15 mouse cellular contexts compared by ENCODE assay signal in genomic region chr10:121496616-121497015, GRCm38 (mm10). TPM values are rescaled to one million over a fixed set of nuclear protein-coding genes. Genes with fewer than 3 reads are reported as not detected.
A peak's percentile ranks its signal among the peaks of the same experiment; 100 is the strongest.
DNase-seq lines count a peak whose midpoint lies in the region; ATAC-seq and TF ChIP-seq lines count a peak whose summit lies in the region.
"Had no signal": no experiment of that assay in that cellular context is flagged by ENCODE, and none has a peak within 500 bp of the region (broad histone marks: within the 10 kb centered on the region; RNA-seq: fewer than 3 reads in every experiment).

No protein-coding gene starts in this region.

- peak; percentile 95 for DNase-seq in heart, adult 11 months
- DNase-seq in heart, embryonic 10.5 days (ENCODE audit: low spot score), result no peak
- DNase-seq in lung, adult 18-20 months, result peak; percentile 51 to 75
- no peak for DNase-seq in lung, adult 2 months
- DNase-seq in naive thymus-derived CD4-positive, alpha-beta T cell, adult 2 months (ENCODE audit: low read depth), result peak; percentile 56
- DNase-seq in retina, embryonic 14.5 days (ENCODE audit: low spot score), result no peak
- DNase-seq in frontal cortex, postnatal 10 days (ENCODE audit: low spot score in 2 of 2), result no peak
- DNase-seq: cerebellum, adult 11-12 months; gastrocnemius, adult 2 months; right cerebral cortex, adult 18-20 months had no signal

- ATAC-seq in lung, embryonic 16.5 days (ENCODE audit: low read depth), result peak; percentile 41
- ATAC-seq: midbrain, embryonic 16.5 days had no signal

- WGBS in heart, embryonic 10.5 days, result 72% methylated on average over 7 of the region's 7 CpGs
- WGBS in lung, adult 2 months, result 39% methylated on average over 7 of the region's 7 CpGs
- 49% methylated on average over 7 of the region's 7 CpGs for WGBS in lung, embryonic 16.5 days

- no peaks in the 10 kb centered on the region for H3K36me3 ChIP-seq in heart, embryonic 10.5 days
- no peaks in the 10 kb centered on the region for H3K36me3 ChIP-seq in lung, embryonic 16.5 days (ENCODE audit: control insufficient read depth, insufficient read depth, low read length)
- H3K36me3 ChIP-seq: G1E; hindbrain, embryonic 10.5 days had no signal

- H3K27me3 ChIP-seq in heart, embryonic 10.5 days (ENCODE audit: insufficient read depth, poor library complexity, severe bottlenecking), result no peaks in the 10 kb centered on the region
- no peaks in the 10 kb centered on the region for H3K27me3 ChIP-seq in lung, embryonic 16.5 days (ENCODE audit: control insufficient read depth, insufficient read depth, low read depth, low read length)

- no peak overlapping the region for H3K4me3 ChIP-seq in heart, embryonic 10.5 days
- no peak overlapping the region for H3K4me3 ChIP-seq in lung, adult 2 months (replicated peaks; ENCODE audit: extremely low read depth, low read depth, low read length)
- H3K4me3 ChIP-seq in lung, embryonic 16.5 days (ENCODE audit: low read length), result no peak overlapping the region
- H3K4me3 ChIP-seq: gastrocnemius, adult 2 months; hindbrain, embryonic 10.5 days; left cerebral cortex, adult 2 months had no signal

- H3K9ac ChIP-seq in lung, embryonic 16.5 days (ENCODE audit: low read length), result no peak overlapping the region

- no peak overlapping the region for H3K27ac ChIP-seq in heart, embryonic 10.5 days
- peak overlapping the region; percentile 91 for H3K27ac ChIP-seq in lung, embryonic 16.5 days (ENCODE audit: low read length)
- H3K27ac ChIP-seq: gastrocnemius, adult 2 months; hindbrain, embryonic 10.5 days; left cerebral cortex, adult 2 months had no signal

- TF ChIP-seq CTCF in lung, adult 2 months (IDR thresholded peaks at IDR 0.05; ENCODE audit: insufficient read depth, low read length), result no peak

- H3K9me3 ChIP-seq in heart, embryonic 10.5 days, result no peaks in the 10 kb centered on the region
- H3K9me3 ChIP-seq in lung, embryonic 16.5 days (ENCODE audit: control insufficient read depth, low read length), result no peaks in the 10 kb centered on the region
- H3K9me3 ChIP-seq: G1E; hindbrain, embryonic 10.5 days had no signal

- TF ChIP-seq POLR2A in lung, adult 2 months (IDR thresholded peaks at IDR 0.05; ENCODE audit: borderline replicate concordance, extremely low read depth, low read depth, low read length), result no peak

- no peak overlapping the region for H3K4me2 ChIP-seq in lung, embryonic 16.5 days (ENCODE audit: low read depth, low read length)

- peaks cover 16% of the 10 kb centered on the region for H3K4me1 ChIP-seq in heart, embryonic 10.5 days
- peaks cover 15% of the 10 kb centered on the region for H3K4me1 ChIP-seq in lung, adult 2 months (ENCODE audit: control insufficient read depth, insufficient read depth, low read length)
- peaks cover 13% of the 10 kb centered on the region for H3K4me1 ChIP-seq in lung, embryonic 16.5 days (replicated peaks; ENCODE audit: control insufficient read depth, insufficient read depth, low read length)

RNA-seq across cellular contexts. Expression of gene Rassf3, which starts 20.5 kb away (rescaled TPM):
- 19.6 and 21.1 TPM in 2 replicates for polyA plus RNA-seq in heart, embryonic 10.5 days (2016; fragmentation: Nextera tagmentation; extraction: Ambion mirVana)
- 66.7 and 97.0 TPM in 2 replicates for polyA plus RNA-seq in lung, adult 2 months (2012; rRNA removed)
- 19.7 and 20.7 TPM in 2 replicates for polyA plus RNA-seq in lung, embryonic 16.5 days (2015; fragmentation: Nextera tagmentation; extraction: Ambion mirVana)

Comparison
In these comparisons a context has a peak if more than half of its experiments do, and no peak if none do; other contexts are left out.
1. DNase-seq: peak in heart, adult 11 months (single experiment), lung, adult 18-20 months (2 of 2) and naive thymus-derived CD4-positive, alpha-beta T cell, adult 2 months (single experiment); none in heart, embryonic 10.5 days (single experiment), lung, adult 2 months (single experiment), retina, embryonic 14.5 days (single experiment) and frontal cortex, postnatal 10 days (0 of 2).